Mouse (Mus musculus) lung, embryonic 16.5 days (tissue): ENCODE data around the gene Dbndd1. TPM values are rescaled to one million over a fixed set of nuclear protein-coding genes. Genes with fewer than 3 reads are reported as not detected.
A peak's percentile ranks its signal among the peaks of the same experiment; 100 is the strongest.
"Not testable (repeated sequence)": the region's sequence is repeated elsewhere in the genome, so short reads cannot be mapped to it uniquely, and the experiment has no call there.

Experiments
- ATAC-seq: fragments of 200-750 bp; cut with Nextera tagmentation; 2 replicates; pipeline ENCODE4 v1.8.0; 2017; ENCODE audit warnings: low read depth, mild to moderate bottlenecking, moderate library complexity
- H3K27ac ChIP-seq: fragments of 300-500 bp; sonication (generic); 2 replicates; pipeline ENCODE4 v1.5.1; 2014; ENCODE audit warnings: mild to moderate bottlenecking, control low read depth, low read length
- H3K27me3 ChIP-seq: fragments of 300-500 bp; sonication (generic); 2 replicates; pipeline ENCODE4 v1.6.1; 2014; ENCODE audit warnings: low read depth, low read length, mixed read lengths; ENCODE audit not compliant: control insufficient read depth, insufficient read depth
- H3K36me3 ChIP-seq: fragments of 300-500 bp; sonication (generic); 2 replicates; pipeline ENCODE4 v1.6.1; 2014; ENCODE audit warnings: low read length; ENCODE audit not compliant: control insufficient read depth, insufficient read depth
- H3K4me1 ChIP-seq: fragments of 300-500 bp; sonication (generic); replicated peaks from 2 replicates; pipeline ENCODE4 v1.6.1; 2014; ENCODE audit warnings: low read length, mixed read lengths; ENCODE audit not compliant: control insufficient read depth, insufficient read depth
- H3K4me2 ChIP-seq: fragments of 300-500 bp; sonication (generic); 2 replicates; pipeline ENCODE4 v1.6.1; 2014; ENCODE audit warnings: low read depth, low read length, control low read depth
- H3K4me3 ChIP-seq: fragments of 300-500 bp; sonication (generic); 2 replicates; pipeline ENCODE4 v1.5.1; 2014; ENCODE audit warnings: mild to moderate bottlenecking, low read length, control low read depth
- H3K9ac ChIP-seq: fragments of 300-500 bp; sonication (generic); 2 replicates; pipeline ENCODE4 v1.6.1; 2014; ENCODE audit warnings: low read length, control low read depth
- H3K9me3 ChIP-seq: fragments of 300-500 bp; sonication (generic); 2 replicates; pipeline ENCODE4 v1.6.1; 2016; ENCODE audit warnings: low read length; ENCODE audit not compliant: control insufficient read depth
- WGBS: fragments of 180-500 bp; shearing (Covaris S2); extraction: QIAGEN DNeasy Blood & Tissue Kit; methylation state at CpG from one replicate; pipeline ENCODE4 v1.1.7; 2014; 5-methylcytosine and 5-hydroxymethylcytosine counted together
- polyA plus RNA-seq: library from polyadenylated mRNA; unstranded; fragments of >200 nt; fragmentation: Nextera tagmentation; extraction: Ambion mirVana; gene quantifications from 2 replicates; pipeline ENCODE4 v1.2.1, GENCODE M21; 2015

The Dbndd1 gene
- polyA plus RNA-seq, 1 experiment from 2014 or later = 1.5 TPM

DNA sequence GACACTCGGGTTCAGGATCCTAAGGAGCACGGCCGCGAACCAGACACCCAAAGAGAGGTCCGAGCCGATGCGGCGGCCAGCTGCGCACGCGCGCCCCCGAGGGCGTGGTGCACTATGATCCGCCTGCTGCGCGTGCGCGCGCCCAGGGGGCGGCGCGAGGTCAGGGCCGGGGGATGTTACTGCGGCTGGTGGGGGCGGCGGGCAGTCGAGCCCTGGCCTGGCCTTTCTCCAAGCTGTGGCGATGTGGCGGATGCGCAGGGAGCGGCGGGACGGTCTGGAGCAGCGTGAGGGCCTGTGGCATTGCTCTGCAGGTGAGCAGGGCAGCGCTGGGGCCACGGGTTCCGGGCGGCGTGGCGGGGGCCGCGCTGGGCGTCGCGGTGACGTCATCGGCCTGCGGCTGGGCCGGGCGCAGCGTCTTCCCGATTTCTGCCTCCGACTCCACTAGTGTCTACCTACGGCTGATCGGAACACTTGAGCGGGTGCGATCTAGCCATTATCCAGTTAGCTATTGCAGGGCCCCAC is 37.5 kb downstream of the Dbndd1 start, which contains the start of gene Afg3l1:
Gene Afg3l1 (plus strand): TSS at position 167 of the 522 bp plus-strand sequence.
- WGBS = under 1% methylated on average over 56 of the region's 58 CpGs
- peak within 1 kb of the TSS; percentile 89 for H3K4me2 ChIP-seq
- H3K9me3 ChIP-seq = no peaks in the 10 kb centered on the region
- ATAC-seq = peak; percentile 98
- H3K36me3 ChIP-seq = peaks cover 12% of the 10 kb centered on the region
- H3K9ac ChIP-seq = peak within 1 kb of the TSS; percentile 87
- peaks cover 12% of the 10 kb centered on the region for H3K4me1 ChIP-seq
- H3K27me3 ChIP-seq = no peaks in the 10 kb centered on the region
- H3K27ac ChIP-seq = peak within 1 kb of the TSS; percentile 93
- H3K4me3 ChIP-seq = peak within 1 kb of the TSS; percentile 90

DNA sequence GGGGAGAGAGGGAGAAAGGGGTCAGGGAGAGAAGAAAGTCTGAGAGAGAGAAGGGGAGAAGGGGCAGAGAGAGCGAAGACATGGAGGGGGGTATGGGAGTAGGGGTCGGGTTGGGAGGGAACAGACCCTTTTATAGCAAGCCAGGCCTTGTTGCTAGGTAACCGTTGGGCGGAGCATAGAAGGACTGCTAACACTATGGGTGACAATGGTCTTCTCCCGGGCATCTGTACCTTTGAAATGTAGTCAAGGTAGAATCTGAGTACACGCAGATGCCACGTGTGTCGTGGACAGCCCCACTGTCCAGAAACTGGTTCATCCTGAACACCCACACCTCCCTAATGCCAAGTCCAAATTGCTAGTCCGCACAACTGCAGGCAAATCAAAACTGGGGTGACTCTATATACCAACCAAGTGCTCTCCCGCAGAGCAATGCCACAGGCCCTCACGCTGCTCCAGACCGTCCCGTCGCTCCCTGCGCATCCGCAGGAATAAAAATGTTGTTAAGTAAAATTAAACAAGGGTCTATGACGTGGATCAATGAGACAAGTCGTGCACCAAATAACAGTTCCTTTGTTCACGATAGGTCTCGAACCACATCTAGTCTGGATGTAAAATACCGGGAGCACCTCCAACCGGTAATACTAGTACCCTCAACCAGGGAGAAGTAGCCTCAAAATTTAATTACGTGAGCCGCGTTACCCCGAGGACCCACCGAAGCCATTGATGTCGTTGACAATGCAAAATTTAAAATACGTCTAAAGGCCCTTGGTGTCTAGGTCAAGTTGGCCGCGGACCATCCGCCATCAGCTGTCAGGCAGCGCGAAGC is 38.1 kb downstream of the Dbndd1 start:
- H3K4me1 ChIP-seq = peaks cover 12% of the 10 kb centered on the region
- peak overlapping the region; percentile 87 for H3K9ac ChIP-seq
- H3K4me2 ChIP-seq = peak overlapping the region; percentile 89
- WGBS = 8% methylated on average over 34 of the region's 34 CpGs
- H3K27me3 ChIP-seq = no peaks in the 10 kb centered on the region
- ATAC-seq = peak; percentile 34
- no peaks in the 10 kb centered on the region for H3K9me3 ChIP-seq
- H3K4me3 ChIP-seq = peak overlapping the region; percentile 90
- no peak overlapping the region for H3K27ac ChIP-seq
- H3K36me3 ChIP-seq = peaks cover 7% of the 10 kb centered on the region

DNA sequence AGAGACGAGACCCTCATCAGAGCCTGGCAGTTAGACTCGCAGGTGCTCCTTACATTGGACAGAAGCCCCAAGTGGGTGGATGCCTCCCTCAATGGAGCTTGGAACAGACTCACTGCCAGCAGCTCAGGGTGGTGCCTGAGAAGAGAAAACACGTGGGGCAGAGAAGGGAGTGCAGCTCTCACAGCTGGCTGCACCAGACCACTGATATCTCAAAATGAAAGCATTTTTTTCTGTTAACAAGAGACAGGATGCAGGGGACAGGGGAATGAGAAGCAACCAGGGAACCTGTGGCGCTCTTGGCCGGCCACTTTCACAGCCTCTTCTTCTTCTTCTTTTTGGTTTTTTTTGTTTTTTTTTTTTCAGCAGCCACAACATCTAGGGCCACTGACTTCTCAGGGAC is 40.7 kb downstream of the Dbndd1 start:
- H3K36me3 ChIP-seq, ATAC-seq, H3K4me2 ChIP-seq, H3K9me3 ChIP-seq, H3K9ac ChIP-seq, H3K27me3 ChIP-seq, H3K4me3 ChIP-seq, H3K27ac ChIP-seq: not testable (repeated sequence)
- 62% methylated on average over 5 of the region's 5 CpGs for WGBS
- peaks cover 12% of the 10 kb centered on the region for H3K4me1 ChIP-seq

DNA sequence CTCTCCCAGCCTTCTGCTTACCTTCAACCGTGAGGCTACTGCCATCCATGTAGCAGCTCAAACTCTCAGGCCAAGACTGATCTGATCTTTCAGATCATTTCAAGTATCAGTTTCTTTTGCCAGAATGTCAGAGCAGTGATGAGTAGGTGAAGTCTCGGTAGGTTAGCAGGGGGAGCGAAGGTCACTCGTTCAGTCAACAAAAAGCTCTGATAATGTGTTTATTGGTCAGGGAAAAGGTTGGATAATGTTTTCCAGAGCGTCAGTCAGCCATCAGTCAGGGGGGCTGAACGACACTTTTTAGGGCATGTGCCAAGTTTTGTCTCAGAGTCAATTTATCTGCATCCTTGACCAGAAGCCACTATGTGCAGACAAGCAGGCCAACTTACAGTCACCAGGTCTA is 42.3 kb downstream of the Dbndd1 start:
- 41% methylated on average over 6 of the region's 6 CpGs for WGBS
- H3K9me3 ChIP-seq = not testable (repeated sequence)

DNA sequence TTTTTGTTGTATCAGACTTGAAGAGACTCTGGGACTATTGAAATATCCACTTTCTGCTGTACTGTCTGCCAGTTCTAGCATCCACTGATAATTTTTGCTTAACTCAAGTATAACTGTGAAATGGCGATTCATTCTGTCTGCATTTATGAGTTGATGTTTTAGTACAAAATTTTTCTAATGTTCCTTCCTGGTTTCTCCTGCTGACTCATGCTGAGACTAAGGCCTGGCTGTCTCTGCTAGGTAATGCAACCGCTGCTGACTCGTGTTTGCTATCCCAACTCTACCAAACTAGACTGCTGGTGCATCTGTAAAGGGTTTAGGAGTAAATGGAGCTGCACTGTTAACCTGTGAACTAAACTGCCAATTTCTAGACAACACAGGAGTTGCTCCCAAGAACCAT is 47.8 kb downstream of the Dbndd1 start:
- Histone ChIP-seq H3K4me2 (no peak overlapping the region), H3K4me1 (no peaks in the 10 kb centered on the region), H3K4me3 (no peak overlapping the region), H3K9me3 (no peaks in the 10 kb centered on the region), H3K27me3 (no peaks in the 10 kb centered on the region), H3K9ac (no peak overlapping the region), H3K27ac (no peak overlapping the region), H3K36me3 (no peaks in the 10 kb centered on the region; the same call in 1 of the 2 replicates)
- ATAC-seq = no peak
- WGBS = 70% methylated on average over 3 of the region's 3 CpGs

More for the DNA sequence above, 42.3 kb downstream of the Dbndd1 start:
- not testable (repeated sequence) for ATAC-seq, H3K9ac ChIP-seq, H3K27ac ChIP-seq, H3K36me3 ChIP-seq, H3K4me1 ChIP-seq, H3K4me2 ChIP-seq, H3K27me3 ChIP-seq, H3K4me3 ChIP-seq

DNA sequence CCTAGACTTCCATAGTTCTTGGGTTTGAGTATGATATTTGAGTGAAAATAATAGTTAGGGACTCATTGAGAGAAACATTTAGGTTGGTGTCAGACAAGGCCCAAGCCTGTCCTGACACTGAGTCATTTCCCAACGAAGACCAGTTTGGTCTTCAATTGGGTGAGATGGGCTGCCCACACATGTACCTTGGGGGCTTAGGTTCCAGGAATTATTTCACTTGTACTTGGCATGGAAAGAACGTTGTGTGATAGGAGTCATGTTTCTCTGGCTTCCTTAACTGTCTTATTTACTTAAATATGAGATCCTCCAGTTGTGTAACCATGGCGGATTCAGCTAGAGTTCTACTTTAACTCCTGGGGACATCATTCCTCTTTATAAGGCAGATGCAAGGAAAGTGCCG is 51.6 kb downstream of the Dbndd1 start:
- no peaks in the 10 kb centered on the region for H3K9me3 ChIP-seq
- 85% methylated on average over 4 of the region's 4 CpGs for WGBS
- no peaks in the 10 kb centered on the region for H3K4me1 ChIP-seq
- ATAC-seq = no peak
- peaks cover 5% of the 10 kb centered on the region for H3K36me3 ChIP-seq
- H3K27ac ChIP-seq = no peak overlapping the region
- H3K27me3 ChIP-seq = no peaks in the 10 kb centered on the region
- no peak overlapping the region for H3K4me3 ChIP-seq
- H3K4me2 ChIP-seq = no peak overlapping the region
- no peak overlapping the region for H3K9ac ChIP-seq

Other genes starting within 250 kb of the Dbndd1 start
- 23.4 and 29.4 TPM in 2 replicates for gene Fanca, start 196.9 kb downstream of the Dbndd1 start, polyA plus RNA-seq
- gene Spire2, start 182.8 kb downstream of the Dbndd1 start, polyA plus RNA-seq = 0.96 and 1.2 TPM in 2 replicates
- 149 TPM in 2 replicates for gene Tcf25, start 141.7 kb downstream of the Dbndd1 start, polyA plus RNA-seq
- not detected in 2 replicates for gene Mc1r, start 108.4 kb downstream of the Dbndd1 start, polyA plus RNA-seq
- 5.8 and 11.0 TPM in 2 replicates for gene Tubb3, start 104.0 kb downstream of the Dbndd1 start, polyA plus RNA-seq
- gene Def8, start 91.9 kb downstream of the Dbndd1 start, polyA plus RNA-seq = 26.3 and 28.0 TPM in 2 replicates
- gene Afg3l1, start 37.6 kb downstream of the Dbndd1 start, polyA plus RNA-seq = 48.3 and 53.6 TPM in 2 replicates
- gene Gas8, start 3.4 kb upstream of the Dbndd1 start, polyA plus RNA-seq = 28.3 and 28.9 TPM in 2 replicates
- 7.8 and 8.3 TPM in 2 replicates for gene Rhou, start 138.5 kb upstream of the Dbndd1 start, polyA plus RNA-seq